Mouse (Mus musculus): ENCODE measurements around the gene Gm21586. TPM values are rescaled to one million over a fixed set of nuclear protein-coding genes. Genes with fewer than 3 reads are reported as not detected.

Gm21586 gene
- 1 to 10 TPM in 1 of 2 experiments, not detected in 1; 1.0 TPM for polyA plus RNA-seq (2017; shearing (Covaris generic))

DNA sequence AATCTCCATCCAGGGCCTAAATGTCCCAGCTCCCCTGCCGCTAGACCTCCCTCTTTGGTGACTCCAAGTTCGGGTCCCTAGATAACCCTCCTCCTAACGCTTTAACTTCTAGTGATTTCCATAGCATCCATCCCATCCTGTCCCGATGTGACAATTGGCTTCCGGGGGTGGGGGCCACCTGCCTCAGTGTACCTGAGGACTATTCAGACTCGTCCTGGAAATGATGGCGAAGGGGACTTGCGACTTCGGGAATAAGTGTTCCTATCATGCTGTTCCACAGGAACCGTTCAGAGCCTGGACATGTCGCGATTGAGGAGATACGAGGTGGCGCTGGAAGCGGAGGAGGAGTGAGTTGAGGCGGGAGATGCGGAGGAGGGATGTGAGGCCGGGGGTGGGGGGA lies at the start of gene Gm21586:
TSS of gene Gm21586 (plus strand) at position 301 of the 400 bp plus-strand sequence.

DNA sequence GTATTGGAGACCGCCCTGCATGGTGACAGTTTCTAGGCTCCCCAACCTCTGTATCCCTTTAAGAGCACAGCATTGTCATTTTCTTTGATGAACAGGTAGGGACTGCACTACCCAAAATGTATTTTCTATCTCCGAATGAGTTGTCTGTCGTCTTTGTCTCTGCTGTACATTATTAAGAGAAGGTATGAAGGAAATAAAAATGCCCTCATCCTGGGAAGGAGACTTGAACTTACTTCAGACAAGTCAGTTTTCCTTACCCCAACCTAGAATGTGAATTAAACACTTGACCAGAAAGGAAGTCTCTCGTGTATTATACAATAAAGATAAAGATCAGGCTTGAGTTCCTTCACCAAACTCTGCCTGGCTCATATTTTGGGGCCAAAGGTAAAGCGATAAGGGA lies 27.3 kb downstream of the Gm21586 start, which contains the start of gene Gm2163:
TSS of gene Gm2163 (plus strand) at position 301 of the 400 bp plus-strand sequence.

Other genes with a start within 250 kb of the Gm21586 start
- not detected for gene Gm10600, start 198.7 kb upstream of the Gm21586 start, polyA plus RNA-seq (2017; shearing (Covaris generic))
- not detected for gene Ccl21b, start 183.6 kb upstream of the Gm21586 start, polyA plus RNA-seq (2017; shearing (Covaris generic))
- 1 to 10 TPM in 1 of 2 experiments, not detected in 1; 1.0 TPM for gene Gm21953, start 145.1 kb upstream of the Gm21586 start, polyA plus RNA-seq (2017; shearing (Covaris generic))
- not detected for gene Fam205a3, start 121.0 kb upstream of the Gm21586 start, polyA plus RNA-seq (2017; shearing (Covaris generic))
- not detected for gene Gm2163, start 27.4 kb downstream of the Gm21586 start, polyA plus RNA-seq (2017; shearing (Covaris generic))
- gene Fam205a2, start 88.8 kb downstream of the Gm21586 start, polyA plus RNA-seq (2017; shearing (Covaris generic)) = not detected
- gene Gm10591, start 172.8 kb downstream of the Gm21586 start, polyA plus RNA-seq (2017; shearing (Covaris generic)) = not detected
- gene Gm2564, start 190.3 kb downstream of the Gm21586 start, polyA plus RNA-seq (2017; shearing (Covaris generic)) = under 1 TPM in 1 of 2 experiments, not detected in 1; 0.39 TPM
- not detected for gene Ccl27b, start 215.9 kb downstream of the Gm21586 start, polyA plus RNA-seq (2017; shearing (Covaris generic))
- gene Il11ra2, start 222.5 kb downstream of the Gm21586 start, polyA plus RNA-seq (2017; shearing (Covaris generic)) = not detected